Mouse (Mus musculus) spleen, adult 18-20 months (tissue): Measurements from ENCODE around the gene Pomt1.

ENCODE experiments used
- DNase-seq, 2 experiments: peaks; one replicate each; pipeline ENCODE4 v3.0.0; 2022; ENCODE audit warnings: mixed read lengths in 2 of 2

Pomt1 gene

GRCm38 (mm10) chr2:32235886-32236759 lies at the start of gene Pomt1:
TSS of gene Pomt1 (plus strand) at chr2:32236590.
- DNase-seq: peak; percentile 82 to 85

- DNase-seq: no peak
These were observed 49.3 kb upstream of the Pomt1 start for GRCm38 (mm10) chr2:32187019-32187551.

GRCm38 (mm10) chr2:32187649-32188048 lies 48.7 kb upstream of the Pomt1 start:
- no peak for DNase-seq

- no peak for DNase-seq
These were observed 47.2 kb upstream of the Pomt1 start for GRCm38 (mm10) chr2:32189060-32189681.

- no peak for DNase-seq
These were observed 45.8 kb upstream of the Pomt1 start for GRCm38 (mm10) chr2:32190620-32191019.

GRCm38 (mm10) chr2:32191872-32192507 lies 44.4 kb upstream of the Pomt1 start:
- peak; percentile 41 to 62 for DNase-seq

GRCm38 (mm10) chr2:32198977-32199376 lies 37.4 kb upstream of the Pomt1 start:
- DNase-seq: no peak

GRCm38 (mm10) chr2:32200033-32200432 lies 36.4 kb upstream of the Pomt1 start:
- DNase-seq: no peak

- DNase-seq: no peak
These were observed 35.7 kb upstream of the Pomt1 start for GRCm38 (mm10) chr2:32200712-32201111.

GRCm38 (mm10) chr2:32201527-32201926 lies 34.9 kb upstream of the Pomt1 start:
- no peak for DNase-seq

- DNase-seq: no peak
These were observed 32.5 kb upstream of the Pomt1 start for GRCm38 (mm10) chr2:32203853-32204252.

GRCm38 (mm10) chr2:32207682-32208081 lies 28.7 kb upstream of the Pomt1 start:
- DNase-seq: no peak

GRCm38 (mm10) chr2:32211689-32212088 lies 24.7 kb upstream of the Pomt1 start:
- DNase-seq: no peak

GRCm38 (mm10) chr2:32213000-32213399 lies 23.4 kb upstream of the Pomt1 start:
- DNase-seq: no peak

- DNase-seq: no peak
These were observed 20.8 kb upstream of the Pomt1 start for GRCm38 (mm10) chr2:32215576-32215975.

GRCm38 (mm10) chr2:32216506-32216905 lies 19.9 kb upstream of the Pomt1 start:
- DNase-seq: no peak

- DNase-seq: no peak
These were observed 18.7 kb upstream of the Pomt1 start for GRCm38 (mm10) chr2:32217656-32218055.

- no peak for DNase-seq
These were observed 18.3 kb upstream of the Pomt1 start for GRCm38 (mm10) chr2:32218113-32218512.

GRCm38 (mm10) chr2:32218541-32219334 lies 17.7 kb upstream of the Pomt1 start:
- no peak for DNase-seq

- DNase-seq: no peak
These were observed 16.9 kb upstream of the Pomt1 start for GRCm38 (mm10) chr2:32219501-32219900.

GRCm38 (mm10) chr2:32220021-32220420 lies 16.4 kb upstream of the Pomt1 start:
- no peak for DNase-seq

- no peak for DNase-seq
These were observed 15.4 kb upstream of the Pomt1 start for GRCm38 (mm10) chr2:32220969-32221368.

GRCm38 (mm10) chr2:32221577-32221976 lies 14.8 kb upstream of the Pomt1 start:
- no peak for DNase-seq
